Mouse (Mus musculus): ENCODE results near the gene Pak7. TPM values are rescaled to one million over a fixed set of nuclear protein-coding genes. Genes with fewer than 3 reads are reported as not detected.
"Not testable (repeated sequence)": the region's sequence is repeated elsewhere in the genome, so short reads cannot be mapped to it uniquely, and the experiment has no call there.

The Pak7 gene
- total and polyA plus RNA-seq, 2 experiments from 2014 or later = 21.2 to 28.7 TPM

DNA sequence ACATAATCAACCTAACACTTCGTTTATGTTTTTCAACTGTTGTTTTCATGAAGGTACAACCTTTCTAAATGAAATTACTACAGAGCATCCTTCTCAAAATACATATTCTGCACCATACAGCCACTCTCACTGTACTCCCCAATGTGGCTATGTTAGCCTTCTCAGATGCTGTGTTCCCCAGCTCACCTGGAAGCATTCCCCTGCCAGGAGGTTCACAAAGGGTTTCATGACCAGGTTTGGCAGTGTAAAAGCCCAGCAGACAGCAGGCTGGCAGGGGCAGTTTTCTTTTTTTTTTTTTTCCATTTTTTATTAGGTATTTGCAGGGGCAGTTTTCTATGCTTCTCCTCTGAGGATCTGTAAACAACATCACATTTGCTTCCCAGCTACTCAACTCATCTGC is 105.7 kb downstream of the Pak7 start:
- whole genome bisulfite sequencing = 91% methylated on average over 1 of the region's 1 CpGs
- no peak for TF ChIP-seq CTCF (IDR thresholded peaks at IDR 0.05)

DNA sequence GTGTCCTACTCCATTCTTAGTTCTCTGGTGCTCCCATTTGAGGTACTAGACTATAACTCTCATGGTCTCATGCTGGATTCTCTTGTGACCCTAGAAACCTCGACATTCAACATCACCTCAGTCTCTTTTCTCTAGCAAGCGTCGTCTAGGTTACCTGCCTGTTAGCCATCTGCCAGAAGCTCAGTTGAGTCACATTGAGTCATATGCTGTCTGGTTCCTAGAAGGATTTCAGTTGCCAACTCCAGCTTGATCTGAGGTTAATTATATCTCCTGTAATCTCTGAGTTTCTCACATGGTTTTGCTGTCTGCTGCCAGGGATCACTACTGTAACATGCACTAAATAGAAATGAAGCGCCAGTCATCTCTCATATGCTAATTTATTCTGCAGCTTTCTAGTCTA is 145.8 kb downstream of the Pak7 start:
- H3K27ac ChIP-seq (ENCODE audit: low read depth, low read length); DNase-seq (ENCODE audit: low spot score); H3K9me3 ChIP-seq (ENCODE audit: low read length); H3K36me3 ChIP-seq (ENCODE audit: insufficient read depth, low read length); ATAC-seq (ENCODE audit: low FRiP score); H3K4me1 ChIP-seq (ENCODE audit: insufficient read depth, low read length); H3K4me2 ChIP-seq (ENCODE audit: low read depth, low read length, poor library complexity, severe bottlenecking); H3K4me3 ChIP-seq (ENCODE audit: low read depth, low read length); H3K9ac ChIP-seq (replicated peaks; ENCODE audit: low read length, poor library complexity, severe bottlenecking); H3K27me3 ChIP-seq (ENCODE audit: insufficient read depth, low read length): not testable (repeated sequence)
- 67% methylated on average over 4 of the region's 4 CpGs for WGBS

More for the DNA sequence above, 105.7 kb downstream of the Pak7 start:
- no peak for ATAC-seq (ENCODE audit: low FRiP score)
- Histone ChIP-seq H3K4me1 (ENCODE audit: insufficient read depth, low read length) (no peaks in the 10 kb centered on the region), H3K4me3 (ENCODE audit: low read depth, low read length) (no peak overlapping the region), H3K36me3 (ENCODE audit: insufficient read depth, low read length) (no peaks in the 10 kb centered on the region), H3K9ac (replicated peaks; ENCODE audit: low read length, poor library complexity, severe bottlenecking) (no peak overlapping the region), H3K27me3 (ENCODE audit: insufficient read depth, low read length) (no peaks in the 10 kb centered on the region), H3K27ac (ENCODE audit: low read depth, low read length) (no peak overlapping the region), H3K4me2 (ENCODE audit: low read depth, low read length, poor library complexity, severe bottlenecking) (no peak overlapping the region), H3K9me3 (ENCODE audit: low read length) (no peaks in the 10 kb centered on the region)
- DNase-seq (ENCODE audit: low spot score) = no peak

DNA sequence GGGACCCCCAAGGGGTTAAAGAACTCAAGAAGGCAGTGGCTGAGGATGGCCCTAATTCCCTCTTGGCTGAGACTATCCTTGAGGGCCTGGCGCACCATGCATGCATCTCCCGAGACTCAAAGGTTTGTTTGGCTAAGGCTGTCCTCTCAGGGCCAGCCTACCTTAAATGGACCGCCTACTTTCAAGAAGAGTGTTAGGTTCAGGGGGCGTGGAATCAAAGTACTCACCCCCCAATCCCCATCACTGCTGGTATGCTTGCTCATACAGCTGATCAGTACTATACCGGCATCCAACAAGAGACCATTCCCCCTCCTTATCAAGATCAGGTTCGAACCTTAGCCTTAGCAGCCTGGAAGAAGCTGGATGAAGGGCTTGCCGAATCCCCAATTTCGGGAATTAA is 156.5 kb downstream of the Pak7 start:
- H3K27me3 ChIP-seq (ENCODE audit: insufficient read depth, low read length) = no peaks in the 10 kb centered on the region
- H3K4me1 ChIP-seq (ENCODE audit: insufficient read depth, low read length) = no peaks in the 10 kb centered on the region
- no peak for TF ChIP-seq CTCF (IDR thresholded peaks at IDR 0.05)
- H3K27ac ChIP-seq (ENCODE audit: low read depth, low read length) = no peak overlapping the region
- H3K4me2 ChIP-seq (ENCODE audit: low read depth, low read length, poor library complexity, severe bottlenecking) = no peak overlapping the region
- H3K9ac ChIP-seq (replicated peaks; ENCODE audit: low read length, poor library complexity, severe bottlenecking) = no peak overlapping the region
- H3K9me3 ChIP-seq (ENCODE audit: low read length) = no peaks in the 10 kb centered on the region
- WGBS = 96% methylated on average over 8 of the region's 8 CpGs
- DNase-seq (ENCODE audit: low spot score) (no peak), ATAC-seq (ENCODE audit: low FRiP score) (no peak)
- no peak overlapping the region for H3K4me3 ChIP-seq (ENCODE audit: low read depth, low read length)
- H3K36me3 ChIP-seq (ENCODE audit: insufficient read depth, low read length) = no peaks in the 10 kb centered on the region

DNA sequence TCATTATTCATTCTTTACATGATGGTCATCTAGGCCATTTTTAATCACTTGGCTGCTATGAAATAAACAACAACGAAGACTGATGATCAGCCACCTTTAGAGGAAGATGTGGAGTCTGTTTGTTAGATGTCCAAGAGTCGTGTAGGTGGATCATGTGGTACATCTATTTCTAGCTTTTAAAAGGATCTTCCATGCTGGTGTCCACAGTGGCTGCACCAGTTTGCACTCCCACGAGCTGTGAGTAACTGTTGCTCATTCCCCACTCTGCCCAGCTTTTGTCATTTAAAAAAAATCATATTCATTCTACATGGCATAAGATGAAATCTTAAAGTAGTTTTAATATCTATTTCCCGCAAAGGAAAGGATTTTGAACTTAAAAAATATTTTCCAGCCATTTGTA is 183.7 kb downstream of the Pak7 start:
- no peak overlapping the region for H3K9ac ChIP-seq (replicated peaks; ENCODE audit: low read length, poor library complexity, severe bottlenecking)
- TF ChIP-seq CTCF (IDR thresholded peaks at IDR 0.05) = no peak
- no peaks in the 10 kb centered on the region for H3K9me3 ChIP-seq (ENCODE audit: low read length)
- ATAC-seq (ENCODE audit: low FRiP score) (no peak), DNase-seq (ENCODE audit: low spot score) (no peak)
- 83% methylated on average over 4 of the region's 4 CpGs for WGBS
- no peaks in the 10 kb centered on the region for H3K27me3 ChIP-seq (ENCODE audit: insufficient read depth, low read length)
- no peak overlapping the region for H3K27ac ChIP-seq (ENCODE audit: low read depth, low read length)
- no peak overlapping the region for H3K4me3 ChIP-seq (ENCODE audit: low read depth, low read length)
- H3K4me2 ChIP-seq (ENCODE audit: low read depth, low read length, poor library complexity, severe bottlenecking) = no peak overlapping the region
- no peaks in the 10 kb centered on the region for H3K36me3 ChIP-seq (ENCODE audit: insufficient read depth, low read length)
- no peaks in the 10 kb centered on the region for H3K4me1 ChIP-seq (ENCODE audit: insufficient read depth, low read length)

DNA sequence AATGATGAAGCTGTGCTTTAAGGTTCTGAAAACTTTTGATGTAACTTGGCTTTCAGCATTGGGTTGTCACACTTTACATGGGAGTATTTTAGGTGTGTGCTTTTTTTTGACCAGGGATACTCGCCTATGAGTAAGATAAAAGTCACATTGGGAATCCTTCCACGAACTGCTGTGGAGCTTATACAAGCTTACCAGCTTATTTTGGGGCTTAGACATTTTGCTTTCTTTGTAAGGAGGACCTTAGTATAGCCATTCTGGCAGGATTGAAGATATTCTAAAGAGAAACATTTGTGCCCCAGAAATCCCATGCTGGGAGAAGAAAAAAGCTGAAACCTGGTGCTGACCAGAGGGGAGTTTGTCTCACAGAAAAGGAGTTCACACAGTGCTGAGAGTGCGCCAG is 212.7 kb downstream of the Pak7 start:
- Histone ChIP-seq H3K4me1 (ENCODE audit: insufficient read depth, low read length) (no peaks in the 10 kb centered on the region), H3K9ac (replicated peaks; ENCODE audit: low read length, poor library complexity, severe bottlenecking) (no peak overlapping the region), H3K4me3 (ENCODE audit: low read depth, low read length) (no peak overlapping the region), H3K36me3 (ENCODE audit: insufficient read depth, low read length) (no peaks in the 10 kb centered on the region), H3K27ac (ENCODE audit: low read depth, low read length) (no peak overlapping the region), H3K4me2 (ENCODE audit: low read depth, low read length, poor library complexity, severe bottlenecking) (no peak overlapping the region), H3K27me3 (ENCODE audit: insufficient read depth, low read length) (no peaks in the 10 kb centered on the region), H3K9me3 (ENCODE audit: low read length) (no peaks in the 10 kb centered on the region)
- TF ChIP-seq CTCF (IDR thresholded peaks at IDR 0.05) = no peak
- DNase-seq (ENCODE audit: low spot score) (no peak), ATAC-seq (ENCODE audit: low FRiP score) (no peak)
- 66% methylated on average over 3 of the region's 3 CpGs for WGBS

DNA sequence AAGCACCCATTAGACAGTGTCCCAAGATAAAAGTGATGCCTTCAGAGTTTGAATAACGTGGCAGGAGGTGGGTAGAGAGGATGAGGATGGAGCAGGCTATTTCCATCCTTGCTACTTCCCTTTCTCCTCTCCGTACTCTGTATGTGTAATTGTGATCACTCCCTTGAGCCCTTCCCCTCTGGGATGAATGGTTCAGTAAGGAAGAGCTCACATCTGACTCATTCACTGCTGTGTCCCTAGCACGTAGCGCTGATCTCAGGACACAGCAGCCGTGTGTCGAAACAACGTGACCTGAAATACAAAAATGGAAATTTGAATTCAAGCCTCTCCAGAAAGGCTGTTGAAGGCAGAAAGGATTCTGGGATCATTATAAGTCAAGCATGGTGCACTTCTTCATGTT is 237.0 kb downstream of the Pak7 start:
- no peaks in the 10 kb centered on the region for H3K4me1 ChIP-seq (ENCODE audit: insufficient read depth, low read length)
- H3K9ac ChIP-seq (replicated peaks; ENCODE audit: low read length, poor library complexity, severe bottlenecking) = no peak overlapping the region
- DNase-seq (ENCODE audit: low spot score) (no peak), ATAC-seq (ENCODE audit: low FRiP score) (no peak)
- H3K36me3 ChIP-seq (ENCODE audit: insufficient read depth, low read length) = no peaks in the 10 kb centered on the region
- H3K9me3 ChIP-seq (ENCODE audit: low read length) = no peaks in the 10 kb centered on the region
- no peak overlapping the region for H3K4me3 ChIP-seq (ENCODE audit: low read depth, low read length)
- no peak overlapping the region for H3K4me2 ChIP-seq (ENCODE audit: low read depth, low read length, poor library complexity, severe bottlenecking)
- H3K27ac ChIP-seq (ENCODE audit: low read depth, low read length) = no peak overlapping the region
- 69% methylated on average over 7 of the region's 7 CpGs for WGBS
- H3K27me3 ChIP-seq (ENCODE audit: insufficient read depth, low read length) = no peaks in the 10 kb centered on the region
- TF ChIP-seq CTCF (IDR thresholded peaks at IDR 0.05) = no peak

Data from midbrain, postnatal 0 days (tissue).